Mouse (Mus musculus): Measurements from ENCODE around the gene Dpp6. TPM values are rescaled to one million over a fixed set of nuclear protein-coding genes. Genes with fewer than 3 reads are reported as not detected.

Gene Dpp6
- total and polyA plus RNA-seq, 3 experiments = not detected

GRCm38 (mm10) chr5:27271336-27271735 is 454.3 kb downstream of the Dpp6 start:
- Histone ChIP-seq H3K4me3 (ENCODE audit: control insufficient read depth in 1 of 2, insufficient read depth in 1 of 2, low read depth in 2 of 2, low read length in 2 of 2) (no peak overlapping the region), H3K79me2 (ENCODE audit: control insufficient read depth, insufficient read depth, low read length, poor library complexity) (no peaks in the 10 kb centered on the region), H3K9me3 (replicated peaks; ENCODE audit: insufficient read depth, low read length) (no peaks in the 10 kb centered on the region), H3K9ac (ENCODE audit: control insufficient read depth, low read depth, low read length, poor library complexity, severe bottlenecking) (no peak overlapping the region), H3K27me3 (ENCODE audit: control insufficient read depth in 1 of 2, insufficient read depth in 2 of 2, low read length in 2 of 2) (no peaks in the 10 kb centered on the region), H3K27ac (ENCODE audit: control insufficient read depth, low read depth, low read length) (no peak overlapping the region), H3K36me3 (ENCODE audit: control insufficient read depth in 1 of 2, insufficient read depth in 2 of 2, low read length in 2 of 2) (no peaks in the 10 kb centered on the region), H3K4me1 (ENCODE audit: control insufficient read depth in 1 of 2, insufficient read depth in 2 of 2, low read length in 2 of 2) (no peaks in the 10 kb centered on the region)
- TF ChIP-seq TAL1 (IDR thresholded peaks at IDR 0.05; ENCODE audit: low read length) (no peak), POLR2A (IDR thresholded peaks at IDR 0.05; ENCODE audit: control insufficient read depth in 1 of 2, insufficient read depth in 1 of 2, low read depth in 1 of 2, low read length in 2 of 2, poor library complexity in 1 of 2) (no peak), MXI1 (IDR thresholded peaks at IDR 0.05; ENCODE audit: low read depth, low read length) (no peak), CTCF (IDR thresholded peaks at IDR 0.05 in 2 of 3, conservative IDR thresholded peaks at IDR 0.05 in 1 of 3; ENCODE audit: control insufficient read depth in 1 of 3, insufficient read depth in 1 of 3, low read depth in 2 of 3, low read length in 3 of 3, poor library complexity in 1 of 3, severe bottlenecking in 1 of 3) (no peak), HCFC1 (IDR thresholded peaks at IDR 0.05; ENCODE audit: low read depth, low read length) (no peak), MAX (IDR thresholded peaks at IDR 0.05; ENCODE audit: low read length) (no peak), GABPA (IDR thresholded peaks at IDR 0.05; ENCODE audit: low read depth, low read length) (no peak), ZNF384 (IDR thresholded peaks at IDR 0.05; ENCODE audit: low read depth, low read length) (no peak), USF1 (IDR thresholded peaks at IDR 0.05; ENCODE audit: low read depth, low read length) (no peak)
- DNase-seq (ENCODE audit: low read depth, low spot score) = no peak

DNA sequence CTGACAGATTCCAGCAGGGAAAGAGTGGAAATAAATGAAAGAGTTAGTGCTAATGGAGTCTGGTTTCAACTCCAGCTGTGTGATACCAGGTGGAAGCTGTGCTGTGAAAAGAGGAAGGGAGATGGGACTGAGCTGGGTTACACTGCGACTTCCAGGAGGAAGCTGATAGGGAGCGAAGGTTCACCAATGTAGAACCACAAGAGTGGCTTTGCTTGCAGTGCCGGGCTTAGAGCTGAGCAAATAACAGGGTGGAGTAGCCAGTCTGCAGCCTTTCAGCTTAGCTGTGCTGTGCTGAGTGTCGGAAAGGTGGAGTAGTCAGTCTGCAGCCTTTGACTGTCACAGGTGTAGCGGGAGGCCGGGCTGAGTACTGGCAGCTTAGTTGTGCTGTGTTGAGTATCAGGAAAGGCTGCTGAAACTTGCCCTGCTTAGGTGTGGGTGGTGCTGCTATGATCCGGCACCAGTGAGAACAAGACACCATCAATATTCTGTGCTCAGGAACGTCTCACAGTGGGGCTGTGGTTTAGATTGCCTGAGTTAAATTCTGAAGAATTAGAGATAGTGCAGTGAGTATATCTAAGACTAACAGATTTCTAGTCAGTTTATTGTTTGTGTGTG is 457.9 kb downstream of the Dpp6 start:
- TF ChIP-seq MAX (IDR thresholded peaks at IDR 0.05; ENCODE audit: low read length) = no peak
- TF ChIP-seq GATA1 (IDR thresholded peaks at IDR 0.05; ENCODE audit: low read depth, low read length) = no peak
- TF ChIP-seq ZC3H11A (IDR thresholded peaks at IDR 0.05; ENCODE audit: low read depth, low read length) = no peak
- Histone ChIP-seq H3K9ac (ENCODE audit: control insufficient read depth, low read depth, low read length, poor library complexity, severe bottlenecking) (no peak overlapping the region), H3K9me3 (replicated peaks; ENCODE audit: insufficient read depth, low read length) (no peaks in the 10 kb centered on the region), H3K27me3 (ENCODE audit: control insufficient read depth in 1 of 2, insufficient read depth in 2 of 2, low read length in 2 of 2) (no peaks in the 10 kb centered on the region), H3K4me1 (ENCODE audit: control insufficient read depth in 1 of 2, insufficient read depth in 2 of 2, low read length in 2 of 2) (no peaks in the 10 kb centered on the region), H3K4me3 (ENCODE audit: control insufficient read depth in 1 of 2, insufficient read depth in 1 of 2, low read depth in 2 of 2, low read length in 2 of 2) (no peak overlapping the region), H3K79me2 (ENCODE audit: control insufficient read depth, insufficient read depth, low read length, poor library complexity) (no peaks in the 10 kb centered on the region), H3K36me3 (ENCODE audit: control insufficient read depth in 1 of 2, insufficient read depth in 2 of 2, low read length in 2 of 2) (no peaks in the 10 kb centered on the region), H3K27ac (ENCODE audit: control insufficient read depth, low read depth, low read length) (no peak overlapping the region)
- DNase-seq (ENCODE audit: low read depth, low spot score) = no peak

- Histone ChIP-seq H3K36me3 (ENCODE audit: control insufficient read depth in 1 of 2, insufficient read depth in 2 of 2, low read length in 2 of 2) (no peaks in the 10 kb centered on the region), H3K79me2 (ENCODE audit: control insufficient read depth, insufficient read depth, low read length, poor library complexity) (no peaks in the 10 kb centered on the region), H3K9me3 (replicated peaks; ENCODE audit: insufficient read depth, low read length) (no peaks in the 10 kb centered on the region), H3K27ac (ENCODE audit: control insufficient read depth, low read depth, low read length) (no peak overlapping the region), H3K9ac (ENCODE audit: control insufficient read depth, low read depth, low read length, poor library complexity, severe bottlenecking) (no peak overlapping the region), H3K27me3 (ENCODE audit: control insufficient read depth in 1 of 2, insufficient read depth in 2 of 2, low read length in 2 of 2) (no peaks in the 10 kb centered on the region), H3K4me3 (ENCODE audit: control insufficient read depth in 1 of 2, insufficient read depth in 1 of 2, low read depth in 2 of 2, low read length in 2 of 2) (no peak overlapping the region), H3K4me1 (ENCODE audit: control insufficient read depth in 1 of 2, insufficient read depth in 2 of 2, low read length in 2 of 2) (no peaks in the 10 kb centered on the region)
- no peak for DNase-seq (ENCODE audit: low read depth, low spot score)
- TF ChIP-seq JUND (IDR thresholded peaks at IDR 0.05; ENCODE audit: low read depth, low read length) = no peak
- TF ChIP-seq ETS1 (IDR thresholded peaks at IDR 0.05; ENCODE audit: low read depth, low read length) = no peak
- no peak for TF ChIP-seq ZC3H11A (IDR thresholded peaks at IDR 0.05; ENCODE audit: low read depth, low read length)
- TF ChIP-seq MYC (IDR thresholded peaks at IDR 0.05; ENCODE audit: low read depth, low read length) = no peak
- TF ChIP-seq USF2 (IDR thresholded peaks at IDR 0.05; ENCODE audit: borderline replicate concordance in 1 of 2, insufficient read depth in 1 of 2, low read depth in 1 of 2, low read length in 2 of 2) = no peak
- TF ChIP-seq ZNF384 (IDR thresholded peaks at IDR 0.05; ENCODE audit: low read depth, low read length) = no peak
- no peak for TF ChIP-seq USF1 (IDR thresholded peaks at IDR 0.05; ENCODE audit: low read depth, low read length)
- TF ChIP-seq GATA1 (IDR thresholded peaks at IDR 0.05; ENCODE audit: low read depth, low read length) = no peak
- no peak for TF ChIP-seq UBTF (IDR thresholded peaks at IDR 0.05; ENCODE audit: borderline replicate concordance, insufficient read depth, low read depth, low read length)
- no peak for TF ChIP-seq BHLHE40 (IDR thresholded peaks at IDR 0.05; ENCODE audit: borderline replicate concordance, low read depth, low read length)
- TF ChIP-seq MEF2A (IDR thresholded peaks at IDR 0.05; ENCODE audit: extremely low read depth, insufficient replicate concordance, low read depth, low read length, poor library complexity, severe bottlenecking) = no peak
Measured at GRCm38 (mm10) chr5:27275871-27276270, 458.9 kb downstream of the Dpp6 start.

Data from MEL (cell line).